Mouse (Mus musculus) heart, adult 9 months (tissue): ENCODE measurements around the gene Tiam2.
A peak's percentile ranks its signal among the peaks of the same experiment; 100 is the strongest.

Experiments used
- DNase-seq, 2 experiments: peaks; one replicate each; pipeline ENCODE4 v3.0.0; 2022; ENCODE audit warnings: low spot score in 2 of 2

Gene Tiam2

DNA sequence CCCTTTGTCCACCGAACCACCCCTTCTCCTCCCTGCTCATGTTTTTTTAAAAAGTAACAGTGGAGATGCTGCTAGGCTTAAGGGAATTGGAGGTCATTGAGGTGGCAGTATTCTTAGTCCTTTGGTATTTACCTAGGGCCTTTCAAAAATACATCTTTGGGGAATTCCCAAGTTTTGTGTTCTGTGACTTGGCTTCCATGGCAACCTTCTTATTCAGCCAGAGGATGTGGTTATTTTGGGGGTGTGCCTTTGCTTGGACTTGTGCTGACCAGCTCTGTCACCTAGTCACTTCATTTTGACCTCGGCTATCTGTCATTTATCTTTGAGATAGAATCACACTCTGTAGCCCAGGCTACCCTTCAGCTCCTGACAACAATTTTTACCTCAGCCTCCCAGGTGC is 68.6 kb downstream of the Tiam2 start:
- no peak for DNase-seq

DNA sequence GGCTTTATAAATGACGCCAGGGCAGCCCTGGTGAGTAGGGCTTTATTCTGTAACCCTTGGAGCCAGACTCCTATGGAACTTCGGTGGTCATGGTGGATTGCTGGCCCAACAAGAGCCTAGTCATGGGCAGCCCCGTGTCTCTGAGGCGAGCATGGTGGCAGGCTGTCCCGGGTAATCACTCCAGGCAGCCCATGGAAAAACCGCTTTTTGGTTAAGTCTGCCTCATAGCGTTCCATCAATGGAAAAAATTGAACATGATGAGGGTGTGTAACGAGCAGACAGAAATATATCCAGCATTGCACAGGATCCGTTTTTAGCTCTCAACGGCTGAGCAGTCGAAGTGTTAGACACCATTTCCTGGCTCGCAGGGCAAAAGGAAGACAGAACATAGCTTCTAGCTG is 70.5 kb downstream of the Tiam2 start:
- no peak for DNase-seq

DNA sequence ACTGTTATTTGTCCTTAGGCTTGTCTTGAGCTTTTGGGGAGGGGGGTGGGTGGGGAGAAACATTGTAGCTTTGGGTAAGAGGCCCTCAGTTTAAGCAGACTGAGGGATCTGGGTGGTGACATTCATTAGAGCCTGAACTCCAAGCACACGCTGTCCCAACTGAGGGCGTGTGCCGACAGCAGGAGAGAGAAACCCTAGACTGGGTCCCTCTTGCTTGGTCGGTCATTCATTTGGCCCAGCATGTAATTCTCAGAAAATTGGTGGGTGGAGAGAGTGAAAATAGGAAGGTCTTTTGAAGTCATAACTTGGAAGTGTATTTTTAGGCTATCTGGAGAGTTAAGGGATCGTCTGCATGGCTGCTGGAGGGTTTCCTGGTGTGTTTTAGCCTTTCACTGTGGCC is 71.5 kb downstream of the Tiam2 start:
- DNase-seq = no peak

DNA sequence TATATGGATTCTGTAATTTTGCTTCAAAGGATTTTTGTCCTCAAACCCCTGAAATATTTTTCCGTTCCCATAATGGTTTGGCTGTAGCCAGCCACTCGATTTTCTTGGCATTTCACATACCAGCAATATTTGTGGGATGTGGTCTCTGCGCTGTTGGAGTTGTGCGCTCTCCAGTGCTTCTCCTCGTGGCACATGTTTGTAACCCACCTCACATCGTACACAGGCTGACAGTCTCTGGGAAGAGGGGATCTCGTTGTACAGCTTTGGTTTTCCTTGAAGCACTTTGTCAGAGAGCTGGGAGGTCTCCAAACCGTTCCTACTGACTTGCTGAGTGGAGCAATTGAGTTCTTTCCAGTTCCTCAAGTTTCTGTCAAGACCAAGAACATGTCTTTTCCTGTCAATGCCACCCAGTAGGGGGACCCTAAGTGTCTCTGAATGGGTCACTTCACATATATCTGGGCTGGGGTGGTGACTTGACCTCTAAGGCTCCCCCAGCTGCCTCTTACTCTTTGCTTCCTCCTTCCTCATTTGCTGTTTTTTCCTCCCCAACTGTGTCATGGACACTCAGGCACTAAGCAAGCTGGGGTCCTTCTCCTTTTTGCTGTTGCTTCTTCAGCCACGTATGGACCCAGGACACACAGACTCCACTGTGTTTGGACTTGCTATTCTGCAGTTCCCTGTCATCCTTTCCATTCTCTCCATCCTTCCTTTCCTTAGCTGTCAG is 79.1 kb downstream of the Tiam2 start:
- no peak for DNase-seq

DNA sequence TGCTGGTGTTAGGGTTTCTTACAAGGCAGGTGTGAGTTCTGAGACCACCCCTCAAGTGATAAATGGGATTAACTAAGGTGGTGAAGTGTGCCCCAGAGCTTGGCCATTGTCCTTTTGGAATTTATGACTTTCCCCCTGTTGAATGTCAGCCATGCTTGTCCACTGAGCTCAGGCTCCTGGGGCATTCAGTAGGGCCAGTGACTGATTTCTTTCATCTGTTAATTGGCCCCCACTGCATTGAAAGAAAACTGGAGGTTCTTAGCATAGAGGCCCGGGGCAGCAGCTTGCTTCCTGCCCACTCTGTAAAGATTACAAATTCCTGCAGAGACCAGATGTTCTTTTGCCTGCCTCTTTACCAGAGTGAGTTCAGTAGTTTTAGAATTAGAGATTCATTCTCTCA is 80.7 kb downstream of the Tiam2 start:
- no peak for DNase-seq

DNA sequence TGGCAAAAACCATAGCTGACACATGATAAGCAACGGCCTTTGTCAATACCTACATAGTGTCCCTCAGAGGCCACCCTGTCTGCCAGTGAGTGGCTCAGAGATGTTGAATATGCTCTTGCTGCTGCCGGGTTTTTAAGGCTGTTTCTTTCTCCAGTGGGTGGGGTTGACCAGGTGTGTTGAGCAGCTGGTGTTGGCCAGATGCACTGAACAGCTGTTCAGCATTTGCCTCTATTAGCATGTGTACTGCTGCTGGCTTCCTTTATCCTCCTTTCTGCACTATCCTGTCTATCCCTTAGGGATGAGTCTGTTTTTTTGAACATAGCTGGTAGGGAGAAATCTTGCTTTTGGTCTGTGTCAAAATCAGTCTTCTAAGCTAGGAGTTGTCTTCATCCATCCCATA is 83.9 kb downstream of the Tiam2 start:
- DNase-seq = no peak

DNA sequence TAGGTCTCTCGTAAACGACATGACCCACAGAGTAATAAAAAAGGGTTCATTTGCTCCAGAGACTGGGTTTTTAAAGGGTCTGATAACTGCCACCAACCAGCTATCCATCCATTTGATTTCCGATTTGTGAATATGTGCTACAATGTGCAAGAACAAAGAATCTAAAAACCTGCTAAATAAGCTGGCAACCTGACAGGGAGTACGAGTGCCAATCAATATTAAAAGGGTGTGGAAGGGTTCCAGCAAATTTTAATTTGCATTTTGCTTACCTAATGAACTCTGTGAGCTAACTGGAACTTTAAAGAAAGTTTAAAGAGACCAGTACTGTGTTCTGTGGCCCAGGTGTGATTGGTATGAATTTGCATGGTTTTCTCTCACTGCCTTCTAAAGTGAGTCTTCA is 86.4 kb downstream of the Tiam2 start:
- no peak for DNase-seq

GRCm38 (mm10) chr17:3415580-3415979 is 89.2 kb downstream of the Tiam2 start:
- DNase-seq = peak; percentile 39 to 42

- no peak for DNase-seq
Observed at GRCm38 (mm10) chr17:3416401-3416800, 90.0 kb downstream of the Tiam2 start.

- no peak for DNase-seq
Observed at GRCm38 (mm10) chr17:3419368-3419928, 93.1 kb downstream of the Tiam2 start.

- no peak for DNase-seq
Observed at GRCm38 (mm10) chr17:3420148-3420547, 93.8 kb downstream of the Tiam2 start.

DNA sequence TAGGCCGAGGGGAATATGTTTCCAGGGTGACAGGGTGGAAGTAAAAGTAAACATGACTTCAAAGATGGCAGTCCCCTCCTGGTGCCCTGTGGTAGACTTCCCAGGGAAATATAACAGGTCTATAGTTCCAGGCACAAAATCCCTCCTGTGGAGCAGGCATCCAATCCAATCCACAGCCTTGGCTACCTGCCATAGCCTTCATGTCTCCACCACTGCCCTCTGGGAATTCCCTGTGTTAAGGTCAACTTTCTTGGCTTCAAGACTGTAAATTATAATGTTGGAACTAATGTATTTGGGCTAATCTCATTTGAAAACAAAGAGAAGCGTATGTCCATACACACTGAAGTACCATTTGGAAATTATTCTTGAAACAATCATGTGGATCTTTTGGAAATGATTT is 97.0 kb downstream of the Tiam2 start:
- no peak for DNase-seq

- no peak for DNase-seq
Observed at GRCm38 (mm10) chr17:3428659-3429058, 102.3 kb downstream of the Tiam2 start.

DNA sequence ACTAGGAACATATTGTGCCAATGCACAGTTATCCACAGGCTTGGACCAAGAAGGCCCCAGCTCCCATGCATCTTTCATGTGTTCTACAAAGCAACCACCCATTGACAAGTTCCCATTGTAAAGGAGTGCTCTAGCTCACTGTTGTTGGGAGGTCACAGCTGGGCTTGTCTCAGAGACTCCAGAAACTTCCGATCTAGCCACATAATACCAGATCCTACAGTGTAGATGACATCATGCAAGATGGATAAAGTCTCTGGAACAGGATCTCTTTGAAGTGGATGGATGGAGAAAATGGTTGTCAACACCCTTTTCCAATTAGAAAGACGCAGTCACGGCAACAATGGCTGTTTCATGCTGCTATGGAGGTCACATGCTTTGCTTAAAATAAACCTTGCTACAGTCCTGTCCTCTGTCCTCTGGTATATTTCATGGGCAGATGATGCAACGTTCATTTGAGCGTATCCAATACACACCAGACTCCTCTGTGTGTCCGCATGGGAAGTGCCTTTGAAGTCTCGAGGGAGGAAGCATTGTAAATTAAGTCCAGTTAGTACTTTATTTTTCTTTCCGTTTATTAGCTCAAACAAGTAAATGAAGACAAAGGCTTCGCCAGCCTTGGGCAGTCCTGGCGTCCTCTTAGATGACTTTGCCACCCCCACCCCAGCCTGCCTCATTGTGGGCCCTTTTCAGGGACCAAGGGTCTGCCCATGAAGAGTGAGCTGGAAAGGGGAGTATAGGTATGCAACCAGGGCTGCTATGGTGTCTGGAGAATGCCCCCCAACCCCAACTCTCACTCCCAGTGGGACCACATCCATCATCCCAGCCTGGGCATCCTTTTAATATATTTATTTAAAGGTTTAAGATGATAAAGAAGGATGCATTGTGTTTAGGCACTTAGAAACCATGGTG is 106.5 kb downstream of the Tiam2 start:
- no peak for DNase-seq

DNA sequence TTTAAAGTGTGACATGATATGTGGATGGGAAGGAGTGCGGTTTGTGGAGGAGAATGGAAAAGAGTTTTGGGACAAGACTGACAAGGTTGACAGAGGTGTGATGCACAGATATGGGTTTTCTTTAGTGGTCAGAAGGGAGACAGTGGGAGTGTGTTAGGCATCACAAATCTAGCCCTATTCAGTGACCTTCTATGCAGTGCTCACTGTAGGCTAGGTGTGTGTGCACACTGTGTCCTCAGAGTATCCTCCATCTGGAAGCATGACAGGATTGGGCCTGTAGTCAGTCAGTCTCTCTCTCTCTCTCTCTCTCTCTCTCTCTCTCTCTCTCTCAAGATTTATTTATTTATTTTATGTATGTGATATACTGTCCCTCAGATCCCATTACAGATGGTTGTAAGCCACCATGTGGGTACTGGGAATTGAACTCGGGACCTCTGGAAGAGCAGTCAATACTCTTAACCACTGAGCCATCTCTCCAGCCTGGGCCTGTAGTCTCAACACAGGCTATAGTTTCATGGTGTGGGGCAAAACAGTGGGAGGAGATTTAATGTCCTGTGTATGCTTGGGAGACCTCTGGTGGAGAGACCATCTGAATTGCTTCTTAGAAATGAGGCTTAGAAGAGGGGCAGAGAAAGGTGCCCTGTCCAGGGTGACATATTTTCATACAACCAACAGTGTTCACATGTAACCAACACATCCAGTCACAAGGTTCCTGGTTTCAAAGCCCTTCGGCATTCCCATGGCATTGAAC is 107.3 kb downstream of the Tiam2 start:
- no peak for DNase-seq

DNA sequence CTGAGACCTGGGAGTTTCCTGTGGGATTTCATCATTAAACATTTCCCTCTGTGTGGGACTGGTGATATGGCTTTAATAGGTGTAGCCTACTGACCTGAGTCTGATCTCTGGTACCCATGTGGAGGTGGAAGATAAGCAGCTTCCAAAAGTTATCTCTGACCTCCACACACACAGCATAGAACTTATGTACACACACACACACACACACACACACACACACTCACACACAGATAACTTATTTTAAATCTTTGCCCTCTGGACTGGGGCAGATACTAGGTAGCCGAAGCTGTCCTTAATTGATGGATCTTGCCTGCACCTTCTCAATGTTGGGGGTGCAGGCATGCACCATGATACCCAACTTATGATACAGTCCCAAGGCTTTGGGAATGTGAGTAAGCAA is 108.9 kb downstream of the Tiam2 start:
- DNase-seq = no peak

GRCm38 (mm10) chr17:3436841-3437515 is 110.6 kb downstream of the Tiam2 start:
- DNase-seq = no peak

DNA sequence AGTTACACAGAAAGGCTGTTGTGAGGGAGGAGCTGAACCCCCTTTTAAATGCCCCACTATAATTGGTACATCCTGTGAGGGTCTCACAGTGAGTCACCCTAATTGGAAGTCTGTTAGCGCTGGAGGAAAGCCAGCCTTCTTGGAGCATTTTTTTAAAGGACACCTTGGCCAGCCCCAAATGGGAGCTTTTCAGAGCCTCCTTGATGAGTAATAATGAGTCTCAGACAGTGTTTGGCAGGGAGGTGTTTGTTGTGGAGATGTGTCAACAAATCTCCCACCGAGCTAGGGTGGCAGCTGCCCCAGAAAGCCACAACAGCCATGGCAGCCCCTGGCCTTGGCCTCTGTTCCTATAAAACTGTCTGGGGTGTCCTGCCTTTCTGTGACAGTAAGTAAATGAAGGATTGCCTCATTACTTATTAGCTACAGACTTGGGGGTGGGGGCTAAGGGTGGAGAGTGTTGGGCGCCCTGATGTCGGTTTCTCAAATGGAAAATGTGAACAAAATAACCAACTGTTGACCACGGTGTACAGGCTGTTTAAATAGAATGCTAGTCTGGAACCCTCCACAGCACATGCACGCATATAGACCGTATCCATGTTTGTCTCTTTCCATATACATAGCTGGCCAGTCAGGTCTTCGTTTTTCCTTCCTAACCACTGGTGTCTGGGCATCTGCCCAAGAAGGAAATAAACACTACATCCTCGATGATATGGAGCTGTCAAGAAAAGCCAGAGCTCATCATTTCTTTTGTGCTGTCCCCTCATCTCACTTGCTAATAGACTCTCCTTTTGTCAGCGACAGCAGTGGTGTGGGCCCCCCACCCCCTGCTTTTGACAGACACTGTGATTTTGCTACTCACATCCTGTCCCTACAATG is 116.4 kb downstream of the Tiam2 start:
- no peak for DNase-seq

DNA sequence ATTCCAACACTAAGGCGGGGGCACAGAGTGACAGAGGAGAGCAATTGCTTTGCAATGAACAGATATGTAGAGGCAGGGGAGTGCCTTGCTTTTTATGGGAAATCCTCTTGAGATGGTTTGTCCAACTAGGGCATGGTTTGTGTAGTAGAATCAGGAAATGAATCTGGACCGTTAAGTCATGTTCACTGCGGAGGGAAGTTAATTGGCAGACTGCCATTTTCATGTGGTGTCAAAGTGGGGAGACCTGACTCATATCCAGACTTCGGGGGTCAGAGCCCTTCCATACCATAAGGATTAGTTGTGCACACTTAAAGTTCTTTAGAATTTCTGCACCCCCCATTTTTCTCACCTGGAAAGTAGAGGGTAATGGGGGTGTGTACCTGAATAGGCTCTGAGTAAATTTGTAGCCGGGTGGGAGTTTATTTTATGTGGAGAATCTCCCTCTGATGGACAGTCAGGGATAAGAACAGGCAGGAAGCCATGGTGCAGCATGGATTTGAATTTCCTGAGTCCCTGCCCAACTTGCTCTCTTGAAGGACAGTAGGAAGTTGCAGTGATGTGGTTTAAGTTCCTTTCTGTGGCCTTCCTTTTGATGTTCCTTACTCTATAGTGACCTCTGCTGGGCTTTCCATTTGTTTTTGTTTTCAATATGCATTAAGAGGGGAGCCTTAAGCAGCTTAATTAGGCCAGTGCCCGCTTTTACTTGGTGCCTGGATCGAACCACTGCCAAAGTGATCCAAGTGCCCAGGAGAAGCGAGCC is 120.0 kb downstream of the Tiam2 start:
- peak; percentile 22 for DNase-seq

- DNase-seq = peak in 1 of 2 experiments; percentile 31
Observed at GRCm38 (mm10) chr17:3448725-3449124, 122.4 kb downstream of the Tiam2 start.
